Mouse (Mus musculus) forebrain, postnatal 0 days (tissue): ENCODE results near the gene Zfp595. TPM values are rescaled to one million over a fixed set of nuclear protein-coding genes. Genes with fewer than 3 reads are reported as not detected.
"Not testable (repeated sequence)": the region's sequence is repeated elsewhere in the genome, so short reads cannot be mapped to it uniquely, and the experiment has no call there.

ENCODE experiments used
- ATAC-seq: fragments of 200-750 bp; cut with Nextera tagmentation; 2 replicates; pipeline ENCODE4 v1.8.0; 2017; ENCODE audit warnings: mild to moderate bottlenecking, moderate library complexity
- DNase-seq: peaks from one replicate; pipeline ENCODE4 v3.0.0-alpha.2; 2015
- H3K27ac ChIP-seq: fragments of 300-500 bp; sonication (generic); 2 replicates; pipeline ENCODE4 v1.5.1; 2014; ENCODE audit warnings: low read depth, mild to moderate bottlenecking, antibody characterized with exemption, low read length, moderate library complexity, mixed read lengths
- H3K27me3 ChIP-seq: fragments of 300-500 bp; sonication (generic); 2 replicates; pipeline ENCODE4 v1.6.1; 2014; ENCODE audit warnings: mild to moderate bottlenecking, low read length, mixed read lengths; ENCODE audit not compliant: insufficient read depth
- H3K36me3 ChIP-seq: fragments of 300-500 bp; sonication (generic); 2 replicates; pipeline ENCODE4 v1.6.1; 2014; ENCODE audit warnings: mild to moderate bottlenecking, moderate library complexity; ENCODE audit not compliant: insufficient read depth
- H3K4me1 ChIP-seq: fragments of 300-500 bp; sonication (generic); 2 replicates; pipeline ENCODE4 v1.6.1; 2014; ENCODE audit warnings: antibody characterized with exemption; ENCODE audit not compliant: insufficient read depth
- H3K4me2 ChIP-seq: fragments of 300-500 bp; sonication (generic); 2 replicates; pipeline ENCODE4 v1.6.1; 2014; ENCODE audit warnings: low read depth, mild to moderate bottlenecking, moderate library complexity
- H3K4me3 ChIP-seq: fragments of 300-500 bp; sonication (generic); 2 replicates; pipeline ENCODE4 v1.5.1; 2014; ENCODE audit warnings: low read depth, low read length, mixed read lengths
- H3K9ac ChIP-seq: fragments of 300-500 bp; sonication (generic); 2 replicates; pipeline ENCODE4 v1.6.1; 2014; ENCODE audit warnings: mild to moderate bottlenecking
- H3K9me3 ChIP-seq: fragments of 300-500 bp; sonication (generic); 2 replicates; pipeline ENCODE4 v1.6.1; 2016; ENCODE audit warnings: low read length
- CTCF ChIP-seq: sonication (generic); IDR thresholded peaks from 2 replicates; pipeline ENCODE4 v1.5.1; 2016; ENCODE audit warnings: antibody characterized with exemption, control low read depth, low read depth
- WGBS: fragments of 180-500 bp; shearing (Covaris S2); extraction: QIAGEN DNeasy Blood & Tissue Kit; methylation state at CpG from one replicate; pipeline ENCODE4 v1.1.7; 2014; 5-methylcytosine and 5-hydroxymethylcytosine counted together
- polyA plus RNA-seq: library from polyadenylated mRNA; unstranded; fragments of >200 nt; fragmentation: Nextera tagmentation; extraction: Ambion mirVana; gene quantifications from 2 replicates; pipeline ENCODE4 v1.2.1, GENCODE M21; 2015
- total RNA-seq: library from RNA; depleted of rRNA; stranded (reverse); fragments of >200 nt; gene quantifications from 2 replicates; pipeline ENCODE4 v1.2.3, GENCODE M21; 2014; rRNA removed

Zfp595 gene
- total and polyA plus RNA-seq, 2 experiments from 2014 or later, result 0.54 to 3.0 TPM

GRCm38 (mm10) chr13:67332877-67333276, 507 bp upstream of the Zfp595 start:
- no peak for TF ChIP-seq CTCF
- Histone ChIP-seq H3K27ac (no peak overlapping the region), H3K36me3 (no peaks in the 10 kb centered on the region), H3K27me3 (no peaks in the 10 kb centered on the region), H3K9ac (peak overlapping the region; percentile 50), H3K4me1 (no peaks in the 10 kb centered on the region), H3K4me2 (peak overlapping the region; percentile 80), H3K9me3 (no peaks in the 10 kb centered on the region), H3K4me3 (peak overlapping the region; percentile 53)
- ATAC-seq (peak; percentile 19), DNase-seq (no peak)
- WGBS, result 65% methylated on average over 1 of the region's 1 CpGs

GRCm38 (mm10) chr13:67306718-67307117, 25.7 kb downstream of the Zfp595 start:
- no peak for DNase-seq
- WGBS, result 27% methylated on average over 5 of the region's 5 CpGs
- peak overlapping the region; percentile 74 for H3K27ac ChIP-seq

GRCm38 (mm10) chr13:67305822-67306672, 26.3 kb downstream of the Zfp595 start, which contains the start of gene Zfp457:
Gene Zfp457 (minus strand): TSS chr13:67306485.
- peak; percentile 44; the same call in 1 of the 2 replicates for TF ChIP-seq CTCF
- no peaks in the 10 kb centered on the region for H3K4me1 ChIP-seq
- ATAC-seq (peak; percentile 100), DNase-seq (peak; percentile 94)
- no peaks in the 10 kb centered on the region for H3K9me3 ChIP-seq
- no peaks in the 10 kb centered on the region for H3K36me3 ChIP-seq
- H3K27me3 ChIP-seq, result no peaks in the 10 kb centered on the region
- peak within 1 kb of the TSS; percentile 76 for H3K9ac ChIP-seq
- peak within 1 kb of the TSS; percentile 90 for H3K4me2 ChIP-seq
- WGBS, result 9% methylated on average over 16 of the region's 16 CpGs
- peak within 1 kb of the TSS; percentile 74 for H3K27ac ChIP-seq
- H3K4me3 ChIP-seq, result peak within 1 kb of the TSS; percentile 75

More at GRCm38 (mm10) chr13:67306718-67307117, 25.7 kb downstream of the Zfp595 start:
- Histone ChIP-seq H3K4me1 (no peaks in the 10 kb centered on the region), H3K27me3 (no peaks in the 10 kb centered on the region), H3K9me3 (no peaks in the 10 kb centered on the region), H3K4me3 (peak overlapping the region; percentile 75), H3K36me3 (no peaks in the 10 kb centered on the region), H3K4me2 (peak overlapping the region; percentile 90), H3K9ac (peak overlapping the region; percentile 76)
- no peak for TF ChIP-seq CTCF
- ATAC-seq, result peak; percentile 66

GRCm38 (mm10) chr13:67278314-67278713, 54.1 kb downstream of the Zfp595 start, which contains the start of gene Zfp458:
Gene Zfp458 (minus strand): TSS chr13:67278466.
- Histone ChIP-seq H3K9ac (no peak within 1 kb of the TSS), H3K27ac (no peak within 1 kb of the TSS), H3K9me3 (no peaks in the 10 kb centered on the region), H3K27me3 (no peaks in the 10 kb centered on the region), H3K4me1 (no peaks in the 10 kb centered on the region), H3K36me3 (no peaks in the 10 kb centered on the region), H3K4me3 (no peak within 1 kb of the TSS), H3K4me2 (no peak within 1 kb of the TSS)
- TF ChIP-seq CTCF, result no peak
- ATAC-seq (peak; percentile 53), DNase-seq (peak; percentile 25)
- WGBS, result 45% methylated on average over 7 of the region's 7 CpGs

GRCm38 (mm10) chr13:67269383-67270065, 62.8 kb downstream of the Zfp595 start:
- Histone ChIP-seq H3K27ac (peak overlapping the region; percentile 74), H3K9ac (peak overlapping the region; percentile 59), H3K4me2 (peak overlapping the region; percentile 81), H3K4me3 (peak overlapping the region; percentile 70)
- peak; percentile 65 for ATAC-seq
- H3K36me3 ChIP-seq, H3K9me3 ChIP-seq, H3K27me3 ChIP-seq, DNase-seq, H3K4me1 ChIP-seq: not testable (repeated sequence)
- 47% methylated on average over 9 of the region's 9 CpGs for WGBS

GRCm38 (mm10) chr13:67268568-67269369, 63.6 kb downstream of the Zfp595 start:
- TF ChIP-seq CTCF, result no peak
- ATAC-seq, result peak; percentile 99
- peak; percentile 86 for DNase-seq
- peak overlapping the region; percentile 74 for H3K27ac ChIP-seq
- no peaks in the 10 kb centered on the region for H3K27me3 ChIP-seq
- H3K9ac ChIP-seq, result peak overlapping the region; percentile 59
- WGBS, result 7% methylated on average over 18 of the region's 18 CpGs
- H3K4me1 ChIP-seq, result peaks cover 5% of the 10 kb centered on the region; the same call in 1 of the 2 replicates
- no peaks in the 10 kb centered on the region for H3K36me3 ChIP-seq
- no peaks in the 10 kb centered on the region for H3K9me3 ChIP-seq
- peak overlapping the region; percentile 70 for H3K4me3 ChIP-seq
- H3K4me2 ChIP-seq, result peak overlapping the region; percentile 81

Other genes with a start within 250 kb of the Zfp595 start
- 12.2 and 12.8 TPM in 2 replicates for gene Zfp708, start 234.6 kb downstream of the Zfp595 start, total RNA-seq
- gene Zfp708, start 234.6 kb downstream of the Zfp595 start, polyA plus RNA-seq, result 5.8 and 6.6 TPM in 2 replicates
- 1.4 and 2.9 TPM in 2 replicates for gene Gm28557, start 224.0 kb downstream of the Zfp595 start, total RNA-seq
- 0.92 and 1.4 TPM in 2 replicates for gene Gm28557, start 224.0 kb downstream of the Zfp595 start, polyA plus RNA-seq
- gene Rslcan18, start 216.3 kb downstream of the Zfp595 start, total RNA-seq, result not detected in 2 replicates
- gene Rslcan18, start 216.3 kb downstream of the Zfp595 start, polyA plus RNA-seq, result 0.08 TPM in 1 of 2 replicates, not detected in the other
- gene Zfp759, start 210.9 kb downstream of the Zfp595 start, total RNA-seq, result 7.8 and 8.9 TPM in 2 replicates
- gene Zfp759, start 210.9 kb downstream of the Zfp595 start, polyA plus RNA-seq, result 1.5 and 2.6 TPM in 2 replicates
- gene Rsl1, start 159.4 kb downstream of the Zfp595 start, total RNA-seq, result 2.9 and 7.8 TPM in 2 replicates
- gene Rsl1, start 159.4 kb downstream of the Zfp595 start, polyA plus RNA-seq, result 2.9 and 3.3 TPM in 2 replicates
- 2.5 and 3.2 TPM in 2 replicates for gene Zfp455, start 138.1 kb downstream of the Zfp595 start, total RNA-seq
- 0.67 and 1.2 TPM in 2 replicates for gene Zfp455, start 138.1 kb downstream of the Zfp595 start, polyA plus RNA-seq
- 15.5 and 16.6 TPM in 2 replicates for gene Zfp458, start 54.1 kb downstream of the Zfp595 start, total RNA-seq
- gene Zfp458, start 54.1 kb downstream of the Zfp595 start, polyA plus RNA-seq, result 2.9 and 3.1 TPM in 2 replicates
- 0.81 and 1.5 TPM in 2 replicates for gene Zfp457, start 26.1 kb downstream of the Zfp595 start, total RNA-seq
- 0.31 and 0.41 TPM in 2 replicates for gene Zfp457, start 26.1 kb downstream of the Zfp595 start, polyA plus RNA-seq
- gene Gm28044, start 28.0 kb upstream of the Zfp595 start, total RNA-seq, result not detected in 2 replicates
- gene Gm28044, start 28.0 kb upstream of the Zfp595 start, polyA plus RNA-seq, result not detected in 2 replicates
- 1.2 and 2.0 TPM in 2 replicates for gene Zfp953, start 28.0 kb upstream of the Zfp595 start, total RNA-seq
- gene Zfp953, start 28.0 kb upstream of the Zfp595 start, polyA plus RNA-seq, result 0.19 and 0.39 TPM in 2 replicates
- gene Gm28041, start 43.2 kb upstream of the Zfp595 start, total RNA-seq, result not detected in 2 replicates
- gene Gm28041, start 43.2 kb upstream of the Zfp595 start, polyA plus RNA-seq, result not detected in 2 replicates
- 0.57 and 1.1 TPM in 2 replicates for gene Zfp456, start 43.2 kb upstream of the Zfp595 start, total RNA-seq
- gene Zfp456, start 43.2 kb upstream of the Zfp595 start, polyA plus RNA-seq, result 0.18 and 0.23 TPM in 2 replicates
- 2.4 and 12.1 TPM in 2 replicates for gene Zfp429, start 67.2 kb upstream of the Zfp595 start, total RNA-seq
- 1.1 and 1.6 TPM in 2 replicates for gene Zfp429, start 67.2 kb upstream of the Zfp595 start, polyA plus RNA-seq
- gene Zfp459, start 88.8 kb upstream of the Zfp595 start, total RNA-seq, result 1.9 and 2.1 TPM in 2 replicates
- gene Zfp459, start 88.8 kb upstream of the Zfp595 start, polyA plus RNA-seq, result 0.53 and 0.71 TPM in 2 replicates
- 10.0 and 12.8 TPM in 2 replicates for gene Zfp874a, start 119.1 kb upstream of the Zfp595 start, total RNA-seq
- 3.6 and 4.7 TPM in 2 replicates for gene Zfp874a, start 119.1 kb upstream of the Zfp595 start, polyA plus RNA-seq
- gene Zfp874b, start 151.7 kb upstream of the Zfp595 start, total RNA-seq, result 9.3 and 17.5 TPM in 2 replicates
- 2.3 TPM in 2 replicates for gene Zfp874b, start 151.7 kb upstream of the Zfp595 start, polyA plus RNA-seq
- 4.9 and 9.2 TPM in 2 replicates for gene Zfp58, start 168.0 kb upstream of the Zfp595 start, total RNA-seq
- 3.6 and 4.9 TPM in 2 replicates for gene Zfp58, start 168.0 kb upstream of the Zfp595 start, polyA plus RNA-seq
- 0.43 TPM in 1 of 2 replicates, not detected in the other for gene Gm26965, start 193.6 kb upstream of the Zfp595 start, total RNA-seq
- 0.19 TPM in 1 of 2 replicates, not detected in the other for gene Gm26965, start 193.6 kb upstream of the Zfp595 start, polyA plus RNA-seq
- gene Zfp87, start 193.6 kb upstream of the Zfp595 start, total RNA-seq, result 26.8 and 29.2 TPM in 2 replicates
- 33.9 and 40.1 TPM in 2 replicates for gene Zfp87, start 193.6 kb upstream of the Zfp595 start, polyA plus RNA-seq
- 19.3 and 20.9 TPM in 2 replicates for gene Zfp748, start 221.3 kb upstream of the Zfp595 start, total RNA-seq
- gene Zfp748, start 221.3 kb upstream of the Zfp595 start, polyA plus RNA-seq, result 6.8 and 7.1 TPM in 2 replicates